Mouse (Mus musculus) common myeloid progenitor, adult 5-6 weeks (primary cell): ENCODE data around the gene Palm3. TPM values are rescaled to one million over a fixed set of nuclear protein-coding genes. Genes with fewer than 3 reads are reported as not detected.

ENCODE experiments used
- total RNA-seq: library from RNA; stranded (forward); fragments of 200-1000, 187-1606 nt; gene quantifications from 2 replicates; pipeline ENCODE4 v1.2.3, GENCODE M21; 2017

The Palm3 gene
- total RNA-seq, 1 experiment from 2014 or later, result not detected

Other genes with a start within 250 kb of the Palm3 start
- gene Adgrl1, start 121.4 kb upstream of the Palm3 start, total RNA-seq, result 4.0 and 6.1 TPM in 2 replicates
- 0.05 TPM in 1 of 2 replicates, not detected in the other for gene Gm10644, start 66.3 kb upstream of the Palm3 start, total RNA-seq
- 20.7 and 33.8 TPM in 2 replicates for gene Asf1b, start 66.0 kb upstream of the Palm3 start, total RNA-seq
- 26.6 and 28.1 TPM in 2 replicates for gene Prkaca, start 48.5 kb upstream of the Palm3 start, total RNA-seq
- gene Samd1, start 23.8 kb upstream of the Palm3 start, total RNA-seq, result 42.2 and 48.2 TPM in 2 replicates
- 1.4 TPM in 1 of 2 replicates, not detected in the other for gene 1700067K01Rik, start 20.0 kb upstream of the Palm3 start, total RNA-seq
- gene 2210011C24Rik, start 9.3 kb upstream of the Palm3 start, total RNA-seq, result not detected in 2 replicates
- gene Il27ra, start 21.1 kb downstream of the Palm3 start, total RNA-seq, result 5.5 and 7.5 TPM in 2 replicates
- not detected in 2 replicates for gene Rln3, start 23.5 kb downstream of the Palm3 start, total RNA-seq
- gene Gm10643, start 43.7 kb downstream of the Palm3 start, total RNA-seq, result 2.9 and 4.8 TPM in 2 replicates
- gene Rfx1, start 45.4 kb downstream of the Palm3 start, total RNA-seq, result 3.1 and 5.3 TPM in 2 replicates
- 10.2 and 18.9 TPM in 2 replicates for gene Dcaf15, start 83.3 kb downstream of the Palm3 start, total RNA-seq
- gene Podnl1, start 104.5 kb downstream of the Palm3 start, total RNA-seq, result not detected in 2 replicates
- 3.9 and 6.2 TPM in 2 replicates for gene Cc2d1a, start 126.5 kb downstream of the Palm3 start, total RNA-seq
- gene 4930432K21Rik, start 126.6 kb downstream of the Palm3 start, total RNA-seq, result 1.3 and 1.7 TPM in 2 replicates
- gene Nanos3, start 163.7 kb downstream of the Palm3 start, total RNA-seq, result not detected in 2 replicates
- gene Zswim4, start 215.6 kb downstream of the Palm3 start, total RNA-seq, result 6.9 and 8.2 TPM in 2 replicates
- 55.9 and 70.9 TPM in 2 replicates for gene D8Ertd738e, start 228.2 kb downstream of the Palm3 start, total RNA-seq
- gene Mri1, start 235.9 kb downstream of the Palm3 start, total RNA-seq, result 11.9 and 18.7 TPM in 2 replicates
- gene Ccdc130, start 248.9 kb downstream of the Palm3 start, total RNA-seq, result 9.1 and 9.8 TPM in 2 replicates